Mouse (Mus musculus) embryonic facial prominence, embryonic 15.5 days (tissue): ENCODE results near the gene Pitpnc1. TPM values are rescaled to one million over a fixed set of nuclear protein-coding genes. Genes with fewer than 3 reads are reported as not detected.

Experiments
- ATAC-seq: fragments of 200-750 bp; cut with Nextera tagmentation; 2 replicates; pipeline ENCODE4 v1.8.0; 2017; ENCODE audit warnings: low read depth, moderate TSS enrichment; ENCODE audit not compliant: insufficient number of reproducible peaks, low FRiP score, low TSS enrichment
- H3K27ac ChIP-seq: fragments of 300-500 bp; sonication (generic); replicated peaks from 2 replicates; pipeline ENCODE4 v1.5.1; 2015; ENCODE audit warnings: mild to moderate bottlenecking, inconsistent platforms
- H3K27me3 ChIP-seq: fragments of 300-500 bp; sonication (generic); 2 replicates; pipeline ENCODE4 v1.6.1; 2015; ENCODE audit warnings: inconsistent platforms
- H3K36me3 ChIP-seq: fragments of 300-500 bp; sonication (generic); 2 replicates; pipeline ENCODE4 v1.6.1; 2015; ENCODE audit warnings: mild to moderate bottlenecking, inconsistent platforms
- H3K4me1 ChIP-seq: fragments of 300-500 bp; sonication (generic); 2 replicates; pipeline ENCODE4 v1.6.1; 2015; ENCODE audit warnings: inconsistent platforms
- H3K4me2 ChIP-seq: fragments of 300-500 bp; sonication (generic); replicated peaks from 2 replicates; pipeline ENCODE4 v1.6.1; 2015; ENCODE audit warnings: mild to moderate bottlenecking, inconsistent platforms
- H3K4me3 ChIP-seq: fragments of 300-500 bp; sonication (generic); replicated peaks from 2 replicates; pipeline ENCODE4 v1.5.1; 2015; ENCODE audit warnings: mild to moderate bottlenecking, inconsistent platforms
- H3K9ac ChIP-seq: fragments of 300-500 bp; sonication (generic); 2 replicates; pipeline ENCODE4 v1.6.1; 2015; ENCODE audit warnings: inconsistent platforms
- H3K9me3 ChIP-seq: fragments of 300-500 bp; sonication (generic); replicated peaks from 2 replicates; pipeline ENCODE4 v1.6.1; 2016; ENCODE audit warnings: inconsistent platforms
- WGBS: fragments of 180-500 bp; shearing (Covaris S2); methylation state at CpG from one replicate; pipeline ENCODE4 v1.1.7; 2015; 5-methylcytosine and 5-hydroxymethylcytosine counted together
- polyA plus RNA-seq: library from polyadenylated mRNA; unstranded; fragments of >200 nt; fragmentation: Nextera tagmentation; extraction: Ambion mirVana; gene quantifications from 2 replicates; pipeline ENCODE4 v1.2.1, GENCODE M21; 2015

Pitpnc1 gene
- polyA plus RNA-seq, 1 experiment from 2014 or later: 22.0 TPM

DNA sequence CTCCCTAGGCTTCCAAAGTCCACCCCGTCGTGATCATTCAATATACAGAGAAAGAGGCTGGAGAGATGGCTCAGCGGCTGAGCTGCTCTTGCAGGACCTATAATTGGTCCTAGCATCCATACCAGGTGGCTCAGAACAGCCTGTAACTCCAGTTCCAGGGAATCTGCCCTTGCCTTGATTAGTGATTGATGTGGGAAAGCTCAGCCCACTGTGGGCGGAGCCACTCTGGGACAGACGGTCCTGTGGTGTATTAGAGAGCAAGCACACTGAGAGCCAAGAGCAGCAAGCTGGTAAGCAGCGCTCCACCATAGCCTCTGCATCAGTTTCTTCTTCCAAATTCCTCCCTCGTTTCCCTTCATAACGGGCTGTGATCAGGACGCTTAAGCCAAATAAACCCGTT, 150.6 kb downstream of the Pitpnc1 start:
- H3K4me1 ChIP-seq: 0 out of 2 replicates have a peak, but pooled peaks cover 6% of the 10 kb centered on the region
- H3K9me3 ChIP-seq: no peaks in the 10 kb centered on the region
- H3K27ac ChIP-seq: no peak overlapping the region
- no peaks in the 10 kb centered on the region for H3K27me3 ChIP-seq
- H3K36me3 ChIP-seq: no peaks in the 10 kb centered on the region
- no peak for ATAC-seq
- H3K9ac ChIP-seq: no peak overlapping the region
- H3K4me3 ChIP-seq: no peak overlapping the region
- WGBS: 49% methylated on average over 10 of the region's 10 CpGs
- no peak overlapping the region for H3K4me2 ChIP-seq

GRCm38 (mm10) chr11:107317653-107318281, 152.7 kb downstream of the Pitpnc1 start:
- no peak overlapping the region for H3K27ac ChIP-seq
- H3K27me3 ChIP-seq: no peaks in the 10 kb centered on the region
- H3K4me3 ChIP-seq: no peak overlapping the region
- 63% methylated on average over 14 of the region's 14 CpGs for WGBS
- H3K4me2 ChIP-seq: no peak overlapping the region
- 0 out of 2 replicates have a peak, but pooled peaks cover 6% of the 10 kb centered on the region for H3K4me1 ChIP-seq
- no peak overlapping the region for H3K9ac ChIP-seq
- no peaks in the 10 kb centered on the region for H3K9me3 ChIP-seq
- no peak for ATAC-seq
- no peaks in the 10 kb centered on the region for H3K36me3 ChIP-seq

- ATAC-seq: no peak
- Histone ChIP-seq H3K4me2 (no peak overlapping the region), H3K27ac (no peak overlapping the region), H3K9me3 (no peaks in the 10 kb centered on the region), H3K4me3 (no peak overlapping the region), H3K9ac (no peak overlapping the region), H3K27me3 (no peaks in the 10 kb centered on the region), H3K36me3 (no peaks in the 10 kb centered on the region), H3K4me1 (0 out of 2 replicates have a peak, but pooled peaks cover 6% of the 10 kb centered on the region)
- WGBS: 67% methylated on average over 15 of the region's 15 CpGs
These were observed 155.0 kb downstream of the Pitpnc1 start for GRCm38 (mm10) chr11:107315475-107315874.

GRCm38 (mm10) chr11:107310338-107311121, 160.0 kb downstream of the Pitpnc1 start:
- H3K27ac ChIP-seq: no peak overlapping the region
- no peak for ATAC-seq
- no peak overlapping the region for H3K4me2 ChIP-seq
- no peaks in the 10 kb centered on the region for H3K9me3 ChIP-seq
- no peaks in the 10 kb centered on the region for H3K27me3 ChIP-seq
- H3K36me3 ChIP-seq: no peaks in the 10 kb centered on the region
- 0 out of 2 replicates have a peak, but pooled peaks cover 2% of the 10 kb centered on the region for H3K4me1 ChIP-seq
- 75% methylated on average over 20 of the region's 20 CpGs for WGBS
- no peak overlapping the region for H3K9ac ChIP-seq
- H3K4me3 ChIP-seq: no peak overlapping the region

DNA sequence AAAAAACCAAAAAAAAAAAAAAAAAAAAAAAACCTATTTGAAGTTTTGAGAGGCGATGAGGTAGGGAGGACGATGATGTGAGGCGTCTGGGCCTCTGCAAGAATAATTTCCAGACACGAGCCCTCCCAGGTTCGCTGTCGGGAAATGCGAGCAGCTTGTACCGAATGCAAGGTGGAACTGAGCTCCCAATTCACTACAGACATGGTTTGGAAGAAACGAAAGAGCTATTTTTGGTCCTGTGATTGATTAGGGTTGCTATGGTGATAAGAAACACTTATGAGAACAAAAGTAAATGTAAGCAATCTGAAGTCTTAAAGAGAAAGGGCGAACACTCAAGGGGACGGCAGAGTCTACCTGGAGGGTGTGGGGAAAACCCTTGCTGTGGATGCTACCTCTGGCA, 164.3 kb downstream of the Pitpnc1 start:
- no peak overlapping the region for H3K9ac ChIP-seq
- no peaks in the 10 kb centered on the region for H3K36me3 ChIP-seq
- no peak overlapping the region for H3K27ac ChIP-seq
- no peak for ATAC-seq
- no peaks in the 10 kb centered on the region for H3K4me1 ChIP-seq
- H3K27me3 ChIP-seq: no peaks in the 10 kb centered on the region
- H3K9me3 ChIP-seq: no peaks in the 10 kb centered on the region
- H3K4me2 ChIP-seq: no peak overlapping the region
- WGBS: 34% methylated on average over 11 of the region's 11 CpGs
- H3K4me3 ChIP-seq: no peak overlapping the region

DNA sequence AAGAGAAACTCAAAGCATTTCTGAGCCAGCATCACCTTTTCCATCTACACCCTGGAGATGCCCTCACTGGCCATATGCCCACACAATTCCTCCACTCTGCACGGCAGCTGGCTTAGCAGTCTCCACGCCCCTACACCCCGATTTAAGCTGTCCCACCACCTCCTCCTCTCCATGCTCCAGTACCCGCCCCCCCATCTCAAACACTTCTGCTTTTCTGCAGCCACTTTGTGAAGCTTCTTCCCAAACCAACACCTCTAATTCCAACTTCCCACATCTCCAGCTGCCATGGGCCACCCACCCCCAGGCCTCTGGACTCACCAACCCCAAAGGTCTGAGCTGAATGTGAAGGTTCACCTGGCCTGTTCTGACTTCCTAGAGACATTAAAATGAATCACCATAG, 168.4 kb downstream of the Pitpnc1 start:
- H3K36me3 ChIP-seq: peaks cover 6% of the 10 kb centered on the region; the same call in 1 of the 2 replicates
- H3K4me1 ChIP-seq: no peaks in the 10 kb centered on the region
- H3K4me2 ChIP-seq: no peak overlapping the region
- no peak overlapping the region for H3K9ac ChIP-seq
- no peak for ATAC-seq
- no peak overlapping the region for H3K27ac ChIP-seq
- H3K27me3 ChIP-seq: no peaks in the 10 kb centered on the region
- no peak overlapping the region for H3K4me3 ChIP-seq
- no peaks in the 10 kb centered on the region for H3K9me3 ChIP-seq
- 83% methylated on average over 4 of the region's 4 CpGs for WGBS

GRCm38 (mm10) chr11:107300235-107300634, 170.3 kb downstream of the Pitpnc1 start:
- Histone ChIP-seq H3K27ac (no peak overlapping the region), H3K4me2 (no peak overlapping the region)
- no peak for ATAC-seq

DNA sequence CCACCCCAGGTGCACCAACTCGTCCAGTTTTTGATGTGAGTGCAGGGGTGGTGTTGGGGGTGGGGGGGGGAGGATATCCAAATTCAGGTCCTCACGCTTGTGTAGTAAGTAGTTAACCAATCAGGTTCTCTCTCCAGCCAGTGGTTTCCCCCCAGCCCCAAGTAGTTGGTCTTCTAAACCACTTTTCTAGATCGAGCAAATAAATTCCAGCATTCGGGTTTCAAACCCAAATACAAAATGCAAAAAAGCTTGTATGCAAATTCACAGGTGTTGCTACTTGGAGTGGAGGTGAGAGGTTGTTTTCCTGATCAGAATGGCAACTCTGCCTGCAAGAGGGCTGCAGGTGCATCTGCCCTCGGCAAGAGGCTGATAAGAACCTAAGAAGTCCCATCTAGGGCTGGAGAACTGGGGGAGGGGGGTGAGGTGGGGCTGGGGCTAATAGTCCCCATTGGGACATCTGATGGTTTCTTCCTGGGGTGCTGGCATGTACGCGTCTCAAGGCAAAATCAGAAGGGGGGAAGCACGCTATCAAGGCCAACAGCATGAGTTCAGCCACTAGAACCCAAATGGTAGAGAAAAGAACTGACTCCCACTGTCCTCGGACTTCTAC, 170.9 kb downstream of the Pitpnc1 start:
- no peak overlapping the region for H3K4me3 ChIP-seq
- H3K4me2 ChIP-seq: no peak overlapping the region
- H3K27me3 ChIP-seq: no peaks in the 10 kb centered on the region
- H3K36me3 ChIP-seq: peaks cover 6% of the 10 kb centered on the region; the same call in 1 of the 2 replicates
- no peaks in the 10 kb centered on the region for H3K4me1 ChIP-seq
- ATAC-seq: no peak
- H3K27ac ChIP-seq: no peak overlapping the region
- 90% methylated on average over 9 of the region's 9 CpGs for whole genome bisulfite sequencing
- H3K9ac ChIP-seq: no peak overlapping the region
- H3K9me3 ChIP-seq: no peaks in the 10 kb centered on the region

More at GRCm38 (mm10) chr11:107300235-107300634, 170.3 kb downstream of the Pitpnc1 start:
- Histone ChIP-seq H3K36me3 (peaks cover 6% of the 10 kb centered on the region; the same call in 1 of the 2 replicates), H3K9me3 (no peaks in the 10 kb centered on the region), H3K4me1 (no peaks in the 10 kb centered on the region), H3K27me3 (no peaks in the 10 kb centered on the region), H3K9ac (no peak overlapping the region), H3K4me3 (no peak overlapping the region)

DNA sequence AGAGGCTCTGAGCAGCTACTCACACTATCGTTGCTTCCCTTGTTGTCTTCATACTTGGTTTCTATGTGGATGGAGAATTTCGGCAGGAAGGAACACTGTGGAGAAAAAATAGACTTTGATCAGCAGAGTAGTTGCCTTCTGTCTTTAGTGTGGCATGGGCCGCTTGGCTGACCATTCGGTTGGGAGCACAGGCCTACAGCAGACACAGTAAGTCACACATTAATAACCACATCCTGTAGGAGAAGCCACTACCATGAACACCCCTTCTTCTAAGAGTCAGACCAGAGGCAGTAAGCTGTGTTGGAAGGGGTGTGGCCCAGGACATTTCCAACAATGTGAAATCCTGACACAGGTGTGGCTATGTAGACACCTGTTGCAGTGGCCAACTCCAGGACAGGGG, 174.3 kb downstream of the Pitpnc1 start:
- no peaks in the 10 kb centered on the region for H3K9me3 ChIP-seq
- no peak overlapping the region for H3K4me3 ChIP-seq
- no peaks in the 10 kb centered on the region for H3K27me3 ChIP-seq
- no peak for ATAC-seq
- H3K4me1 ChIP-seq: no peaks in the 10 kb centered on the region
- 87% methylated on average over 4 of the region's 4 CpGs for WGBS
- H3K27ac ChIP-seq: no peak overlapping the region
- no peak overlapping the region for H3K9ac ChIP-seq
- peaks cover 6% of the 10 kb centered on the region; the same call in 1 of the 2 replicates for H3K36me3 ChIP-seq
- H3K4me2 ChIP-seq: no peak overlapping the region

DNA sequence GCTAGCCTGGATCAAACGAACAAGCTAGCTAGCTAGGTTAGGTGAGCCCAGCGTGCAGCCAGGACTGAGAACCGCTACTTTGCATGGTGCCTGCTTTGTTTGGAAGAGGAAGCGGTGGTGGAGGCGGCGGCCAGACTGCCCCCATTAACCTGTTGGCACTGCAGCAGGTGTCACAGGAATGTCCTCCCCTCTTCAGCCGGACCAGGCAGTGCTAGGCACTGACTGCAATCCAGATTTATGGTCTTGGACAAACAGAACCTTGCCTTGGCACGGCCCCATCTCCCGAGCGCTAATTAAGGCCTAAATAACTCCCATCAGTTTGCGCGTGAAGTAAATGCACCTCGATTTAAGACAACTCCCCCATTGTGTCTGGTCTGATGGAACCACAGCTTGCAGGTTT, 178.5 kb downstream of the Pitpnc1 start:
- ATAC-seq: no peak
- no peaks in the 10 kb centered on the region for H3K9me3 ChIP-seq
- WGBS: 86% methylated on average over 13 of the region's 13 CpGs
- no peak overlapping the region for H3K9ac ChIP-seq
- no peaks in the 10 kb centered on the region for H3K4me1 ChIP-seq
- H3K36me3 ChIP-seq: no peaks in the 10 kb centered on the region
- H3K27me3 ChIP-seq: no peaks in the 10 kb centered on the region
- no peak overlapping the region for H3K4me2 ChIP-seq
- H3K27ac ChIP-seq: no peak overlapping the region
- no peak overlapping the region for H3K4me3 ChIP-seq

- Histone ChIP-seq H3K4me3 (no peak overlapping the region), H3K9me3 (no peaks in the 10 kb centered on the region), H3K27ac (no peak overlapping the region), H3K4me1 (no peaks in the 10 kb centered on the region), H3K4me2 (no peak overlapping the region), H3K9ac (no peak overlapping the region), H3K36me3 (no peaks in the 10 kb centered on the region), H3K27me3 (no peaks in the 10 kb centered on the region)
- no peak for ATAC-seq
- 87% methylated on average over 2 of the region's 2 CpGs for WGBS
These were observed 182.3 kb downstream of the Pitpnc1 start for GRCm38 (mm10) chr11:107288186-107288563.
